Mouse (Mus musculus) heart, embryonic 12.5 days (tissue): ENCODE data around the gene Sit1. TPM values are rescaled to one million over a fixed set of nuclear protein-coding genes. Genes with fewer than 3 reads are reported as not detected.

Experiments used
- ATAC-seq: fragments of 200-750 bp; cut with Nextera tagmentation; 2 replicates; pipeline ENCODE4 v1.8.0; 2017; ENCODE audit warnings: moderate TSS enrichment, moderate library complexity; ENCODE audit not compliant: insufficient number of reproducible peaks, low FRiP score
- H3K27ac ChIP-seq: fragments of 300-500 bp; sonication (generic); 2 replicates; pipeline ENCODE4 v1.5.1; 2016; ENCODE audit warnings: mild to moderate bottlenecking, moderate library complexity; ENCODE audit not compliant: poor library complexity, severe bottlenecking
- H3K27me3 ChIP-seq: fragments of 300-500 bp; sonication (generic); replicated peaks from 2 replicates; pipeline ENCODE4 v1.6.1; 2016; ENCODE audit warnings: mild to moderate bottlenecking, moderate library complexity
- H3K36me3 ChIP-seq: fragments of 300-500 bp; sonication (generic); 2 replicates; pipeline ENCODE4 v1.6.1; 2016; ENCODE audit warnings: mild to moderate bottlenecking, moderate library complexity
- H3K4me1 ChIP-seq: fragments of 300-500 bp; sonication (generic); replicated peaks from 2 replicates; pipeline ENCODE4 v1.6.1; 2016; ENCODE audit warnings: mild to moderate bottlenecking
- H3K4me2 ChIP-seq: fragments of 300-500 bp; sonication (generic); 2 replicates; pipeline ENCODE4 v1.6.1; 2016; ENCODE audit warnings: mild to moderate bottlenecking, moderate library complexity
- H3K4me3 ChIP-seq: fragments of 300-500 bp; sonication (generic); 2 replicates; pipeline ENCODE4 v1.5.1; 2016; ENCODE audit warnings: mild to moderate bottlenecking
- H3K9ac ChIP-seq: fragments of 300-500 bp; sonication (generic); 2 replicates; pipeline ENCODE4 v1.6.1; 2016; ENCODE audit warnings: mild to moderate bottlenecking, moderate library complexity
- H3K9me3 ChIP-seq: fragments of 300-500 bp; sonication (generic); replicated peaks from 2 replicates; pipeline ENCODE4 v1.6.1; 2016; ENCODE audit warnings: mild to moderate bottlenecking, moderate library complexity
- WGBS: fragments of 180-500 bp; shearing (Covaris S2); methylation state at CpG from one replicate; pipeline ENCODE4 v1.1.7; 2016; 5-methylcytosine and 5-hydroxymethylcytosine counted together
- polyA plus RNA-seq: library from polyadenylated mRNA; unstranded; fragments of >200 nt; fragmentation: Nextera tagmentation; extraction: Ambion mirVana; gene quantifications from 2 replicates; pipeline ENCODE4 v1.2.1, GENCODE M21; 2016

Gene Sit1
- not detected in 2 replicates for polyA plus RNA-seq

DNA sequence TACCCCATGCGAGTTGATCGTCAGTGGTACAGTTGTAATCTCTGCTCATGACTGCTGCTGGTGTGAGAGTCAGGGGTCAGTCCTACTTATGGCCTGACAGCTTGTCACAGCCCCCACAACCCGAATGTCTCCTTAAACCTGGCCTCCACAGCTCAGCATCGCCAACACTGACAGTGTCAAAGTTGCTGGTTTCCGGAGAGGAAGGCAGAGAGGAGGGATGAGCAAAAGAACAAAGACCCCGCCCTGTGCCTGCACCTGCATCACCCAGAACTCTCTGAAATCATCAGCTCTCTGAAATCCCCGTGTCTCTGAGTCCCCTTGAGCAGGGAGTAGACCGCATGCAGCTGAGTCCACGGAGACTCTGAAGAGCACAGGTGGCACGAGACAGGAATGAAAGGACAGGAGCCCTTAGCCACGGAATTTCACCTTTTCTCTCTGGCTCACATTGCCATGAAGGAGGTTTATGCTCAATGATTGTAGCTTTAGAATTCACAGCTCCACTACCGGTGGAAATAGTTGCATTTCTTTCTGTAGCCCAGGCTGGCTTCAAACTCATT is at the start of gene Sit1:
Gene Sit1 (minus strand): TSS at position 200 of the 557 bp plus-strand sequence.
- Histone ChIP-seq H3K27me3 (peaks cover 4% of the 10 kb centered on the region; the same call in 1 of the 2 replicates), H3K36me3 (no peaks in the 10 kb centered on the region), H3K27ac (no peak within 1 kb of the TSS), H3K9ac (no peak within 1 kb of the TSS), H3K9me3 (no peaks in the 10 kb centered on the region), H3K4me3 (no peak within 1 kb of the TSS), H3K4me1 (no peaks in the 10 kb centered on the region), H3K4me2 (no peak within 1 kb of the TSS)
- ATAC-seq, result no peak
- 51% methylated on average over 12 of the region's 12 CpGs for WGBS

DNA sequence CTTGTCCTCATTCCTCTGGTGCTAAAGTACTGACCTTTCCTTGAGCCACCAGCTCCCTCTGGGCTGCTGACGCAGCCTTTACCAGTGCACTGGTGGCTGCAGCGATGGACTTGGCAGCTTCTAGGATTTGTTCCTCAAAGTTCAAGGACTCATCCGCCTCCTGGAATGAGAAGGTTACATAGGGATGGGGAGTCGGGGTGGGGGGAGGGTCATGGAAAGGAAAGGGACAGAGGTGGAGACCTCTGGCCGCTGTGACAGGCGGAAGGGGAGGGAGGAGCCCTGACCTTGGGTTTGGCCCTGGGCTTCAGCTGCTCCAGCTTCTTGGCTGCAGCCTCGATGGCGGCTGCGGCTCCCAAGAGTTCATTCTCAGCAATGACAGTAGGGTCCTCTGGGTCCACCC is 49.7 kb upstream of the Sit1 start:
- H3K4me2 ChIP-seq, result no peak overlapping the region
- no peak overlapping the region for H3K9ac ChIP-seq
- no peaks in the 10 kb centered on the region for H3K9me3 ChIP-seq
- no peak overlapping the region for H3K27ac ChIP-seq
- H3K4me1 ChIP-seq, result peaks cover 20% of the 10 kb centered on the region
- H3K36me3 ChIP-seq, result peaks cover 75% of the 10 kb centered on the region
- no peak overlapping the region for H3K4me3 ChIP-seq
- ATAC-seq, result no peak
- WGBS, result 86% methylated on average over 9 of the region's 9 CpGs
- no peaks in the 10 kb centered on the region for H3K27me3 ChIP-seq

DNA sequence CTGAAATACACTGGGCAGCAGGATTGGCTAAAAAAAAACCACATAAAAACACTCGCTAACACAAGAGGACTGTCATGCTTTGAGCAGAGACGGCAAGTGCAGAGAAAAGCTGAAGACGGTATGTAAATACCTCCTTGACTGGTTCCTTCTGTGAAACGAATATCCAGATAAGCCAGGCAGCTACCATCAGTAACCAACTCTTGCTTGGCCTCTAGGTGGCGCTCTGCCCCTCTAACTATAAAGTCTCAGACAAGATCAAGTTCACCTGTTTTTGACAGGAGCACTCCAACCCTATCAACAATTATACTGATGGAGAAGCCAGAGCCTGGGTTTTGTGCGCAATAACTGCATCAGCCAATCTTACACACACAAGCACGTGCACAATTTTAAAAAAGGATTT is 47.0 kb upstream of the Sit1 start:
- 0 out of 2 replicates have a peak, but pooled peaks cover 4% of the 10 kb centered on the region for H3K27me3 ChIP-seq
- H3K4me1 ChIP-seq, result peaks cover 20% of the 10 kb centered on the region
- no peak overlapping the region for H3K4me3 ChIP-seq
- H3K9ac ChIP-seq, result no peak overlapping the region
- no peak for ATAC-seq
- peak overlapping the region; percentile 51; the same call in 1 of the 2 replicates for H3K27ac ChIP-seq
- H3K9me3 ChIP-seq, result no peaks in the 10 kb centered on the region
- peaks cover 49% of the 10 kb centered on the region for H3K36me3 ChIP-seq
- H3K4me2 ChIP-seq, result no peak overlapping the region
- WGBS, result 18% methylated on average over 7 of the region's 7 CpGs

DNA sequence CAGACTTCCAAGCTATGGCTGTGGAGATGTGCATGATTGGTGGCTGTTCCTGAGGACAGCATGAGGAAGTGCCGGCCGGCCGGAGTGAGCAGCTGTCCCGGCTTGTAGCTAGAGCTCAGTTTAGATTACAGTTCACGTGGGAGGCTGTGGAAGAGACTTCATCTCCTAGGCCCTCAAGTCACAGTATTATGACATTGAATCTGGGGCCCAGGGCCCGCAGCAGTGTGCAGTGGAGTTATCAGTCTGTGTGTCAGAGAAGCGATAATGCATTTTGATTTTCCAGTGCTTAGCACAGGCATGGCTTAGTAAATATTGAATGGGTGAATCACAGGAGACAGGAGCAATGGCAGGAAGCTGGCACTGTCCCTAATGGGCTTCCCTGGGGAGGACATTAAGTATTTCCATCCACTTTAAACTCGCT is 46.6 kb upstream of the Sit1 start:
- H3K4me1 ChIP-seq, result peaks cover 23% of the 10 kb centered on the region
- H3K9me3 ChIP-seq, result no peaks in the 10 kb centered on the region
- peak overlapping the region; percentile 51 for H3K27ac ChIP-seq
- 0 out of 2 replicates have a peak, but pooled peaks have one; percentile 22 for ATAC-seq
- no peak overlapping the region for H3K4me2 ChIP-seq
- H3K9ac ChIP-seq, result no peak overlapping the region
- H3K36me3 ChIP-seq, result peaks cover 44% of the 10 kb centered on the region
- WGBS, result 39% methylated on average over 8 of the region's 8 CpGs
- H3K27me3 ChIP-seq, result 0 out of 2 replicates have a peak, but pooled peaks cover 4% of the 10 kb centered on the region
- H3K4me3 ChIP-seq, result no peak overlapping the region

DNA sequence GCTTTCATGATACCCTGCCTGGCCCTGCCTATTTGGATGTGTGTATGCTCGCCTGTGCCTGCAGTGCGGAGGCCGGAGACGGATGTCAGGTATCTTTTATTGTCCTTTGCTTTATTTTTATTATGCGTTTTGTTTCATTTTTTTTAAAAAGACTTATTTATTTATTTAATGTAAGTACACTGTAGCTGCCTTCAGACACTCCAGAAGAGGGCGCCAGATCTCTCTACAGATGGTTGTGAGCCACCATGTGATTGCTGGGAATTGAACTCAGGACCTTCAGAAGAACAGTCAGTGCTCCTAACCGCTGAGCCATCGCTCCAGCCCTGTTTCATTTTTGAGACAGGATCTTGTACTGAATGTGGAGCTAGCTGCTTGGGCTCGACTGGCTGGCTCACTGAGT is 45.0 kb upstream of the Sit1 start:
- Histone ChIP-seq H3K27me3 (0 out of 2 replicates have a peak, but pooled peaks cover 9% of the 10 kb centered on the region), H3K4me2 (no peak overlapping the region), H3K9me3 (no peaks in the 10 kb centered on the region), H3K36me3 (peaks cover 28% of the 10 kb centered on the region), H3K4me3 (no peak overlapping the region), H3K27ac (no peak overlapping the region), H3K4me1 (peaks cover 36% of the 10 kb centered on the region), H3K9ac (no peak overlapping the region)
- 73% methylated on average over 9 of the region's 9 CpGs for WGBS
- no peak for ATAC-seq

DNA sequence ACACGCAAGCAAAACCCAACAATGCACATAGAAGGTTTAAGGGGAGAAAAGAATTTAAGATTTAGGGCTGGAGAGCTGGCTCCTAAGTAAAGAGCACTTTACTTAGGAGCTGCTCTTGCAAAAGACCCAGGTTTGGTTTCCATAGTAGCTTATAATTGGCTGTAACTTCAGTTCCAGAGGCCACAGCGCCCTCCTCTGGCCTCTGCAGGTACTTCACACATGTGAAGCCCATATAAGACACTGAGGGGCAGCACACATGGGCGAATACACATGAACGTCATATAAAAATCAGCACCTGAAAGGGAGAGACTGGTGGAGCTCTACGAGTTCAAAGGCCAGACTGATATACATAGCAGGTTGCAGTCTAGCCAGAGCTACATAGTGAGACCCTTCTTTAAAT is 44.3 kb upstream of the Sit1 start:
- H3K27me3 ChIP-seq, result 0 out of 2 replicates have a peak, but pooled peaks cover 11% of the 10 kb centered on the region
- no peak overlapping the region for H3K4me2 ChIP-seq
- 64% methylated on average over 5 of the region's 5 CpGs for WGBS
- peaks cover 38% of the 10 kb centered on the region for H3K4me1 ChIP-seq
- no peak for ATAC-seq
- no peak overlapping the region for H3K9ac ChIP-seq
- H3K9me3 ChIP-seq, result no peaks in the 10 kb centered on the region
- H3K27ac ChIP-seq, result no peak overlapping the region
- peaks cover 22% of the 10 kb centered on the region for H3K36me3 ChIP-seq
- no peak overlapping the region for H3K4me3 ChIP-seq

DNA sequence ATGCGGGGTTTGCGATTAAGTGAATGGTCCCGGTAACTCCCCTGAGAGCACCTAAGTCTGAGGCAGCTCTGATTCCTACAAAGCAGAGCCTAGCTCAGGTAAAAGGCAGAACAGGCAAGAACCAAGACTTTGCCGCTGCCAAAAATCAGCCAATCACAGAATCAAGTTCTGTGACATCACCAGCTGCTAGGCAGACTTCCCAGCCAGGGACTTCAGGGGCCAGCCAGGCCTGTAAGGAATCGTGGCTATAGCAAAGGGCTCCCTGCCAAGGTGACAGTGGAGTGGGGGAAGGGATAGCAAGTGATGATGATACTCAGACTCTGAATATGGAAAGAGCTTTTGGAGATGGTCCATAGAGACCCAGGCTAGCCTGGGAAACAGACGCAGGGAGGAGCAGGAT is 36.4 kb upstream of the Sit1 start:
- no peaks in the 10 kb centered on the region for H3K9me3 ChIP-seq
- peak overlapping the region; percentile 88 for H3K4me2 ChIP-seq
- 11% methylated on average over 6 of the region's 6 CpGs for WGBS
- H3K4me3 ChIP-seq, result 0 out of 2 replicates have a peak overlapping the region, but pooled peaks have one; percentile 7
- 0 out of 2 replicates have a peak overlapping the region, but pooled peaks have one; percentile 3 for H3K9ac ChIP-seq
- no peak for ATAC-seq
- H3K27me3 ChIP-seq, result peaks cover 11% of the 10 kb centered on the region; the same call in 1 of the 2 replicates
- peaks cover 39% of the 10 kb centered on the region for H3K36me3 ChIP-seq
- H3K4me1 ChIP-seq, result peaks cover 74% of the 10 kb centered on the region
- H3K27ac ChIP-seq, result peak overlapping the region; percentile 48

DNA sequence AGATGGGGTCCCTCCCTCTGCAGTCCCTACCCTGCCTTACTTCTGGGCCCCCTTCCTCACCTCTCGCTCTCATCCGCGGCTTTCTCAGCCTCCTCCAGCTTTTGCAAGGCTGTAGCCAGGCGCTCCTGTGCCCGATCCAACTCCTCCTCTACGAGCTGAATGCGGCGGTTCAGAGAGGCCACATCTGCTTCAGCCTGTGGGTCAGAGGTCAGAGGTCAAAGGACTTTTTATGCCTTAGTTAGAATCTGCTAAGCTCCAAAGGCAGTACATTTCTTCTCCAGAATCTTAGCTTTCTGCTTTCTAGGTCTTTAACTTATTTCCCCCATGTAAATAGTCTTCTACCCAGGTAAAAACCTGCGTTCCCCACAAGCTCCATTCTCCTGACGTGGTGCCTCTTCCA is 36.0 kb upstream of the Sit1 start:
- peaks cover 11% of the 10 kb centered on the region; the same call in 1 of the 2 replicates for H3K27me3 ChIP-seq
- H3K27ac ChIP-seq, result no peak overlapping the region
- H3K4me2 ChIP-seq, result peak overlapping the region; percentile 88
- 0 out of 2 replicates have a peak overlapping the region, but pooled peaks have one; percentile 7 for H3K4me3 ChIP-seq
- H3K4me1 ChIP-seq, result peaks cover 74% of the 10 kb centered on the region
- H3K9me3 ChIP-seq, result no peaks in the 10 kb centered on the region
- peaks cover 42% of the 10 kb centered on the region for H3K36me3 ChIP-seq
- peak overlapping the region; percentile 13; the same call in 1 of the 2 replicates for H3K9ac ChIP-seq
- no peak for ATAC-seq
- 27% methylated on average over 10 of the region's 10 CpGs for WGBS

DNA sequence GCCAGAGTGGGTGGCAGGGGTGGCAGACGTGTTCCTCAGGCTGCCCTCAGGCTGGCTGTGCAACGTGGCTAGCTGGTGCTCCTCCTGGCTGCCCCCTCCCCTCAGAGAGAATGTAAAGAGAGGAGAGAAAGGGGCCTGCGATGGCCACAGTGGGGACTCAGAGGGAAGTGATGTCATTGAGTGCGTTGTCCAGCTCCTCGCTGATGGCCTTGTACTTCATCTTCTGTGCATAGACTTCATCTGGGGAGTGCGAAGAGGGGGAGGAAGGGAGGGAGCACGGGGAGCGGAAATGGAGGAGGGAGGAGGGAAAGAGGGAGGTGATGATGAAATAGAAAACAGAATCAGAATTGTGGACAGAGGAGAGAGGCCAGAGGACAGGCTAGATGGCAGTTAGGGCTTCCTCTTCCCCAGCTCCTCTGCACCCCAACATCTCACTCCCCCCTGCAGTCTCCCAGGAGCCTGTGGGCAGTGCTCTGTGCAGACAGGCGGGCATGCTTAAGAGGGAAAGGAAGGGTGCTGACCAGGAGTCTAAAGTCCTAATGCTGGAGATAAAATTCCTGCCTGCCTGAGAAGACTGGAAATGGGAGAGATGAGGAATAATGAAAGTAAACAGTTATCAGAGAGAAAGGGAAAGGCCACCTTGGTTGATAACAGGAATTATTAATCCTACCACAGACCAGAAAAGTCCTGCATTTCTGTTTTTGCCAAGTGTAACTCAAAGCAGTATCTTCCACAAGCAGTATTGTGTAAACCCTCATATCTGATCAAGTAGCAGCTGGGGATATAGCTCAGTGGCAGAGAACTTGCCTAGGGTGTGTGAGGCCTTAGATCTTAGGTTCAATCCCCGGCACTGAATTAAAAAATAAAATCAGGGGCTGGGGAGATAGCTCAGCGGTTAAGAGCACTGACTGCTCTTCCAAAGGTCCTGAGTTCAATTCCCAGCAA is 32.5 kb upstream of the Sit1 start:
- Histone ChIP-seq H3K4me1 (peaks cover 69% of the 10 kb centered on the region), H3K36me3 (peaks cover 45% of the 10 kb centered on the region)
- 64% methylated on average over 11 of the region's 11 CpGs for WGBS

DNA sequence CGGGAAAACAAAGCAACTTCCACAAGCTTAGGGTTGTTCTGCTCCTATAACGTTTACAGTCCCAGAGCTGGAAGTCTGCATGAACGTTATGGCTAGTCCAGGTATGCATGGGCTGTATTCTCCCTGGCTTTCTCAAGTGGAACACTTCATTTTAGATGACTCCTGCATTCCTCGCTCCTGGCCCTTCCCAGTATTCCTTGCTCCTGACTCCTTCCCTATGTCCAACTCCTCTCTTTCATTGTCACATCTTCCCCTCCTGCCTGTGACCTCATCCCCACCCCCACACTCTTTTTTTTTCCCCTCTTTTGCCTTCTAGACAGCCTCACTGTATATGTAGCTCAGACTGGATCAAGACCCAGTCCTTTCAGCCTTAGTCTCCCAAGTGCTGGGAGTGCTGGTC is 30.3 kb upstream of the Sit1 start:
- H3K27me3 ChIP-seq, result no peaks in the 10 kb centered on the region
- H3K9ac ChIP-seq, result no peak overlapping the region
- H3K4me2 ChIP-seq, result no peak overlapping the region
- H3K27ac ChIP-seq, result no peak overlapping the region
- no peak overlapping the region for H3K4me3 ChIP-seq
- 60% methylated on average over 4 of the region's 4 CpGs for WGBS
- no peaks in the 10 kb centered on the region for H3K9me3 ChIP-seq
- H3K4me1 ChIP-seq, result peaks cover 55% of the 10 kb centered on the region
- no peak for ATAC-seq
- peaks cover 38% of the 10 kb centered on the region for H3K36me3 ChIP-seq

More for the DNA sequence above, 32.5 kb upstream of the Sit1 start:
- Histone ChIP-seq H3K27me3 (no peaks in the 10 kb centered on the region), H3K9me3 (no peaks in the 10 kb centered on the region), H3K9ac (no peak overlapping the region), H3K4me2 (no peak overlapping the region), H3K27ac (no peak overlapping the region), H3K4me3 (no peak overlapping the region)
- no peak for ATAC-seq

DNA sequence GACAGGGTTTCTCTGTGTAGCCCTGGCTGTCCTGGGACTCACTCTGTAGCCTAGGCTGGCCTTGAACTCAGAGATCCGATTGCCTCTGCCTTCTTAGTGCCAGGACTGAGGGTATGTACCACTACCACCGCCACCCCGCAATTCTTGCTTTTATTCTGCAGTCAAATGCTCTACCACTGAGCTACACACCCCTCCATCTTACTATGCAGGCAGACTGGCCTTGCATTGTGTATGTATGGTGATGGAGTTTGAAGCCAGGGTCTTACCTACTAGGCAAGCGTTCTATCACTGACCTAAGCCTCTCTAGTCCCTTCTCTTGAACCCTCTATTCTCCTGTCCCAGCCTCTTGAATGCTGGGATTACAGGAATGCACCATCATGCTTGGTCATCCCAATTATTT is 29.8 kb upstream of the Sit1 start:
- no peak overlapping the region for H3K27ac ChIP-seq
- H3K9ac ChIP-seq, result no peak overlapping the region
- H3K27me3 ChIP-seq, result no peaks in the 10 kb centered on the region
- 81% methylated on average over 4 of the region's 4 CpGs for WGBS
- H3K36me3 ChIP-seq, result peaks cover 33% of the 10 kb centered on the region
- H3K4me2 ChIP-seq, result no peak overlapping the region
- ATAC-seq, result no peak
- H3K4me3 ChIP-seq, result no peak overlapping the region
- peaks cover 54% of the 10 kb centered on the region for H3K4me1 ChIP-seq
- no peaks in the 10 kb centered on the region for H3K9me3 ChIP-seq
